Mouse (Mus musculus) lung, postnatal 0 days (tissue): ENCODE results near the gene Rnf31.

Source experiments
- CTCF ChIP-seq: IDR thresholded peaks from 2 replicates; pipeline ENCODE4 v1.5.1; 2016; ENCODE audit warnings: antibody characterized with exemption, mild to moderate bottlenecking
- EP300 ChIP-seq: IDR thresholded peaks from 2 replicates; pipeline ENCODE4 v1.6.1; 2016; ENCODE audit warnings: antibody characterized with exemption, mild to moderate bottlenecking, control low read depth

DNA sequence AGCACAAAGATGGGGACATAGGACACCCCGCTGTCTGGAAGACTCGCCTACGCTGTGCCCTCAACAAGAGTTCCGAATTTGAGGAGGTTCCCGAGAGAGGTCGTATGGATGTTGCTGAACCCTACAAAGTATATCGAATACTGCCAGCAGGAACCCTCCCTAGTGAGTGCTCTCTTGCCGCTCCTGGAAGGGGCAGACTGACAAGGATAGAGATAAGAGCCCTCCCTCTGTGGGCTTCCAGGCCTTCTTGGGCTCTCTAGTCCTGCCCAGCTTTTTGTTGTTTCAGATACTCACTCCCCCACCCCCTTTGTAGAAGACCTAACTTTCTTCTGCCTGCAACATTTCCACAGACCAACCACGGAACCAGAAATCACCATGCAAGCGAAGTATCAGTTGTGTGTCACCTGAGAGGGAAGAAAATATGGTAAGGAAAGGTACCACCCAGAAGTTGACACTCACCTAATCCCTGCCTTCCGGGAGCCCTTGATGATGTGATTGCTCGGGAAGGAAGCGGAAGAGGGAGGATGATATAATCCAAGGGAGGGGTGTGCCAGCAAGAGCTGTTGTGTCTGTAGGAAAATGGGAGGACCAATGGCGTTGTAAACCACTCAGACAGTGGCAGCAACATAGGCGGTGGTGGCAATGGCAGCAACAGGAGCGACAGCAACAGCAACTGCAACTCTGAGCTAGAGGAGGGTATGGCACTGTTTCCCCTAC is 14.4 kb downstream of the Rnf31 start:
- TF ChIP-seq EP300, result no peak
- no peak for TF ChIP-seq CTCF
